Mouse (Mus musculus) neutrophil, adult 59 days (primary cell): Measurements from ENCODE around the gene Ugt2a1. TPM values are rescaled to one million over a fixed set of nuclear protein-coding genes. Genes with fewer than 3 reads are reported as not detected.

Experiments used
- total RNA-seq, 2 experiments: library from RNA; stranded (reverse); gene quantifications; 1 replicate in 1 of 2; 2 replicates in 1 of 2; pipeline ENCODE4 v1.2.4; 2023

Gene Ugt2a1
- not detected for total RNA-seq

GRCm38 (mm10) chr5:87490771-87491170 lies at the start of gene Ugt2a1:
TSS of gene Ugt2a1 (minus strand) at chr5:87490871.

GRCm38 (mm10) chr5:87538111-87538510 lies 47.4 kb upstream of the Ugt2a1 start, which contains the start of gene Sult1b1:
TSS of gene Sult1b1 (minus strand) at chr5:87538195.

GRCm38 (mm10) chr5:87486706-87487105 lies 4.0 kb downstream of the Ugt2a1 start, which contains the start of gene Gm43638:
TSS of gene Gm43638 (minus strand) at chr5:87486806.

GRCm38 (mm10) chr5:87482160-87482559 lies 8.5 kb downstream of the Ugt2a1 start, which contains the start of gene Ugt2a2:
TSS of gene Ugt2a2 (minus strand) at chr5:87482260.

DNA sequence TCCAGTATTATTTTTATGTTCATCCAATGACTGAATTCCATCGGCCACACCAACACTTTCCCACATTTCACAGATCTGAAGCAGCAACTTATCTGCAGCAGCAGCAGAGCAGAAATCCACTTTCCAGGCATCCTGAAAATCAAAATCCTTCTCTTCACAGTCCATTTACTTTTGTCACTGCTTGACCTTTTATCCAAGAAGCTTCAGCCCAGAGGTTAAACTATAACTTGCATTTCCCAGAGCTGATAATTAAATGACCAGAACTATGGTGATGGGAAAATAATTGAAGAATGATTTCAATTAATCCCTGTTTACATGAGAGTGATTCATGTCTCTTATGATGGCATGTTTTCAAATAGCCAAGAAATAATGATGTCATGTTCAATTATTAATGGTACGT lies 66.6 kb downstream of the Ugt2a1 start, which contains the start of gene Ugt2b38:
Gene Ugt2b38 (minus strand): TSS at position 163 of the 400 bp plus-strand sequence.

Other genes starting within 250 kb of the Ugt2a1 start
- not detected for gene Ugt2b37, start 236.1 kb downstream of the Ugt2a1 start, total RNA-seq
- not detected for gene Ugt2a3, start 153.7 kb downstream of the Ugt2a1 start, total RNA-seq
- gene Ugt2b38, start 66.7 kb downstream of the Ugt2a1 start, total RNA-seq: not detected
- not detected for gene Ugt2a2, start 8.6 kb downstream of the Ugt2a1 start, total RNA-seq
- not detected for gene Gm43638, start 4.1 kb downstream of the Ugt2a1 start, total RNA-seq
- not detected for gene Sult1b1, start 47.3 kb upstream of the Ugt2a1 start, total RNA-seq
- gene Sult1d1, start 78.2 kb upstream of the Ugt2a1 start, total RNA-seq: not detected
- not detected for gene Sult1e1, start 100.7 kb upstream of the Ugt2a1 start, total RNA-seq
- not detected for gene Csn1s1, start 175.3 kb upstream of the Ugt2a1 start, total RNA-seq
- gene Csn2, start 208.8 kb upstream of the Ugt2a1 start, total RNA-seq: not detected